Mouse (Mus musculus) cerebellum, postnatal 25 days (tissue): ENCODE results near the gene Shbg.
A peak's percentile ranks its signal among the peaks of the same experiment; 100 is the strongest.
"Not testable (repeated sequence)": the region's sequence is repeated elsewhere in the genome, so short reads cannot be mapped to it uniquely, and the experiment has no call there.

Experiments used
- DNase-seq, 2 experiments: peaks; one replicate each; pipeline ENCODE4 v3.0.0; 2021; ENCODE audit warnings: mixed read lengths in 2 of 2

Shbg gene

DNA sequence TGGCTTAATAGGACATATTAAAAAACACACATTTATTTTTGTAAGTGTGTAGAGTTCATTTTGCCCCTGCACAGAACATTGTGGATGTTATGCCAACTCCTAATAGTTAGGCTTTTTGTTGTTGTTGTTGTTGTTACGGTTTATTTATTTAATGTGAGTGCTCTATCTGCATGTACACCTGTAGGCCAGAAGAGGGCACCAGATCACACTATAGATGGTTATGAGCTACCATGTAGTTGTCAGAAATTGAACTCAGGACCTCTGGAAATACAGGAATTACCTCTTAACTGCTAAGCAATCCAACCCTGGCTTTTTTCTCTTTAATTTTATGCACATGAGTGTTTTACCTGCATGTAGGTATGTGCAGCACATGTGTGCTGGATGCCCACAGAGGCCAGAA lies 12.1 kb upstream of the Shbg start:
- DNase-seq = no peak

- DNase-seq = peak; percentile 89 to 93
These were observed 10.6 kb upstream of the Shbg start for GRCm38 (mm10) chr11:69628286-69628685.

GRCm38 (mm10) chr11:69624339-69624738 lies 6.6 kb upstream of the Shbg start:
- DNase-seq = not testable (repeated sequence)

- DNase-seq = no peak
These were observed 5.3 kb upstream of the Shbg start for GRCm38 (mm10) chr11:69623006-69623405.

- peak; percentile 66 to 70 for DNase-seq
These were observed 4.7 kb upstream of the Shbg start for GRCm38 (mm10) chr11:69622406-69622805.

DNA sequence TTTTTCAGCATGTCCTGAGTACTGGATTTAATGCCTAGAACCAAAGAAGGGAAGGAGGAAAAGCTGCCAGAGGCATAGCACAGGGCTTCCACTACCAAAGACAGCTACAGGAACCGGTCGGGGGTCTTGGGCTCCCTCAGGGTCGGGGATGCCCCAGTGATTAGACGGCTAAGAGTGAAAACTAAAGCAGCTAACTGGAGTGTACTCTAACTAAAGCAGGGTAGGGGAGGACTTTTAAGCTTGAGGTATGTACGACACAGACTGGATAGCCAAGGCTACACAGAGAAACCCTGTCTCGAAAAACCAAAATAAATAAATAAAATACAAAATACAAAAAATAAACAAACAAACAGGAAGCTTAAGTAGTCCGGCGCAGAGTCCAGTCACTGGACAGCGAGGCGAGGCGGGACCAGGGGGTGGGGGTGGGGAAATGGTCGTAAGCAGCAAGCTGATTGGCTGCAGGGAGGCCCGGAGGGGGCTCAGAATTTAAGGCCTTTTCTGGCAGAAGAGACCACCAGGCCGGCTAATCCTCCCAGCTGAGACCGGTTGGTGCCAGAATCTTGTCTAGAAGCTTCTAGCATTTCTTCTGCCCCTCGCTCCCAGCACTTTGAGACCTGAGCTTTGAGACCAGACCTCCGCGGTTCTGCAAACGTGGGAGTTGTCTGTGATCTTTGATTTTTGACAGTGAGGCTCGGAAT lies 4.0 kb upstream of the Shbg start, which contains the start of gene Sat2:
Gene Sat2, plus strand, starts transcription at position 454 of the 698 bp plus-strand sequence.
- DNase-seq = peak; percentile 77 to 78

- no peak for DNase-seq
These were observed 2.8 kb upstream of the Shbg start for GRCm38 (mm10) chr11:69620394-69621081.

DNA sequence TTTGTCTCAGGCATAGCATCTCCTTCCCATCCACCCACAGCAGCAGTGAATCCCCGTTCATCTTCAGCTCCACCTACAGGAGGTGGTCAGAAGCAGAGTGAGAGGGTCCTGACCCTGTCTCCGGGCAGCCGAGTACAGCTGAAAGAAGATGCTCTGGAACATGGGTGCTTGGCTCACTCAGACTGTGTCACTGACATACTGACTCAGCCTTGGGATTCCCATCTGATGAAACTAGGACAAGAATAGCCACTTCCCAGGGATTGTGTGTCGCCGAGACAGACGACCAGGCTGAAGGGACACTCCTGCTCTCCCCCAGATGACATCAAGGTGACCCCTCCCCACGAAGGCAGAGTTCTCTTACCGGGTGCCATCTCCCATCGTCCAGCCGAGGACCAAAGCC lies 924 bp downstream of the Shbg start:
- DNase-seq = no peak

GRCm38 (mm10) chr11:69614257-69614588 lies 3.5 kb downstream of the Shbg start:
- not testable (repeated sequence) for DNase-seq

- DNase-seq = peak; percentile 87 to 92
These were observed 4.0 kb downstream of the Shbg start for GRCm38 (mm10) chr11:69613553-69614256.

DNA sequence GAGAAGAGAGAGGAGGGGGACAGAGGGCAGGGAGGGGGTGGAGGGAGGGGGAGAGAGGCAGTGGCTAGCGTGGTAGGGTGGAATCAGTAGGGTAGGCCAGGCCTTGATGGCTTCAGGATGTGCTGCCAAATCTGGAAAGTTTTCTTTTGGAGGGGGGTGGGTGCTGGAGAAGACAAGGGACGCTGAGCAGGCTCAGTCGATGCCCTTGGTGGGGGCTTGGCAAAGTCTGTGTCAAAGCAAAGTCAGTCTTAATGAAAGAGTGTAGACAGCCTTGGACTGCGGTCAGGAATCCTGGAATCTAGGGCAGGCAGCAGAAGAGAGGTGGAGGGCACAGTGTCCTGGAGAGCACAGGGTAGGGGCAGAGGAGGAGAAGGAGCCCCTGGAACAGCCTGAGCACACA lies 6.8 kb downstream of the Shbg start:
- peak in 1 of 2 experiments; percentile 28 for DNase-seq

DNA sequence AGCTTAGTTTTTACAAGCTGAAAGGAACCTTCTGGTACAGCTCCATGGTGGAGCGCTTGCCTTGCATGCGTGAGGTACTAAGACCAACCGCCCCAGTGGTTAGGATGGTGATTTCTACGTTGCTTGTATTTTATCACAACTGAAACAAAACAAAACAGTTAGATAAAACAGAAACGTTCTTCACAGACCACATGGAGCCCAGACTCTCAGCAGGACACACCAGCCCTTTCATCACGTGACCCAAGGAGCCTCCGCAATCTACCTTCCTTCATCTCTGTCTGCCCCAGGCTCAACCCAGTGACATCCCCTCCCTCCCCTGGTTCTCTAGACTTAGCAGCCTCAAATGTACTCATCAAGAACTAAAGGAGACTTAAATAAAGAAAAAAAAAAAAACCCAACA lies 8.3 kb downstream of the Shbg start:
- no peak for DNase-seq

DNA sequence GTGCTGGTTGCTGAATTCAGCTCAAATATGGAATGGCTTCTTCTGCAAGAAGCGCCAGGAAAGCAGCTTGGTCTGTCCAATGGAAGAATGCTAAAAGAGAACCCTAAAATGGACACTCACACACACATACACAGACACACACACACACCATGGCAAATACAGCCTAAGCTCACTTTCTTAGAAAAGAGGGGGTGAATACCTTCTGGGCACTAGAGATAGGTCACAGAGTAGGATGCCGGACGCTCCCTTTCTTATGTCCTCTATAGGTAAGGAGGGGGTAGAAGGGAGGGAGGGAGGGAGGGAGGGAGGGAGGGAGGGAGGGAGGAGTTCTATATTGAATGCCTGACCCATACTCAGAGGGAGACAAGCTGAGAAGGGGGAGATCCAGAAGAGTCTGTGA lies 9.2 kb downstream of the Shbg start:
- DNase-seq = no peak

GRCm38 (mm10) chr11:69606832-69607231 lies 10.9 kb downstream of the Shbg start:
- no peak for DNase-seq

- peak in 1 of 2 experiments; percentile 47 for DNase-seq
These were observed 11.3 kb downstream of the Shbg start for GRCm38 (mm10) chr11:69606491-69606795.

DNA sequence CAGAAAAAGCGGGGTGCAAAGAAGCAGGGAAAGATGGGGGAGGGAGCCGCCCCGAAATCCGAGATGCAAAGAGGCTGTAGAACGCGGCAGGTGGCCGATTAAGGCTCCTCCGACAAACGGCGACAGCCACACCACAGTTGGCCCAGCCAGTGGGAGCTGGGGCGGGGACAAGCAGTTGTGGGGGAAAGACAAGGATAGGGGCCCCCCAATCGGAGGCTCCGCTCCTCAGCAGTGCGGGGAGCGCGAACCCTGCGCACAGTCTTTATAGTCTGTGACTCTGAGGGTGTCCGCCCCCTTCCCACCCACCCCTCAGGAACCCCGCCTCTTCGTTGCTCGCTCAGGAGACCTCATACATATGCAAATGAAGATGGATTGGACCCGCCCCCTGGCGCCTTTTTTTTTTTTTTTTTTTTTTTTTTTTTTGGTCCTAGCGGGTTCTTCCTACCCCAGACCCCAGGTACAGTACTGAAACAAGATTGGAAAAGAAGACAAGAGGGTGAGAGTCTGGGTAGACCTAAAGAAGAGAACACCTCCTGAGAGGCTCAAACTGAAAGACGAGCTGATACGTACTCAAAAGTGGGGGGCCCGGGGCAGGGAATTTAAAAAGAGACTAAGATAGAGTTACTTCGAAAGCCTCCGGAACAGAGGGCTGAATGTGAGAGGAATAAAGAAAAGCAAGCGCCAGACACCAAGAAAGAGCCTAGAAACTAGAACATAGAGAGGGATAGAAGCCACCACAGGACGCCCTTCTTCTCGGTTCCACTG lies 11.8 kb downstream of the Shbg start, which contains the start of gene Atp1b2:
Gene Atp1b2, minus strand, starts transcription at position 217 of the 765 bp plus-strand sequence.
- DNase-seq = peak; percentile 94 to 95

GRCm38 (mm10) chr11:69604795-69605664 lies 12.7 kb downstream of the Shbg start:
- DNase-seq = peak; percentile 91 to 93

DNA sequence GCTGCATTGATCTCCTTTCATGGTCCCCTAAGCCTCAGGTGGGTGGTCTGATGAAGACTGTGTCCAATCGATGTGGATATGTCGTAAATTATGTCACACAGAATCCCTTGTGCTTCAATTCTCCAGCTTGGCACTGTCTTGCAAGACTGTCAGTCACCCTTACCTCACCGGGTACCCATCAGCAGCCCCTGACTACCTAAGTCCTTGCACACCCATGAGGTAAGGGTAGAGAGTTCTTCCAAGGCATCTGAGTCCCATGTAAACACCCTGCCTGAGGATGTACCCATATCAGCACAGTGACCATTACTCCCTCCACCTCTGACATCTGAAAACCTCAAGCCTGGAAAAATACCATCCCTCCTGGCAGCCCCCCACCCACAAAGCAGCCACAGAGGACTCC lies 13.4 kb downstream of the Shbg start:
- peak in 1 of 2 experiments; percentile 55 for DNase-seq

DNA sequence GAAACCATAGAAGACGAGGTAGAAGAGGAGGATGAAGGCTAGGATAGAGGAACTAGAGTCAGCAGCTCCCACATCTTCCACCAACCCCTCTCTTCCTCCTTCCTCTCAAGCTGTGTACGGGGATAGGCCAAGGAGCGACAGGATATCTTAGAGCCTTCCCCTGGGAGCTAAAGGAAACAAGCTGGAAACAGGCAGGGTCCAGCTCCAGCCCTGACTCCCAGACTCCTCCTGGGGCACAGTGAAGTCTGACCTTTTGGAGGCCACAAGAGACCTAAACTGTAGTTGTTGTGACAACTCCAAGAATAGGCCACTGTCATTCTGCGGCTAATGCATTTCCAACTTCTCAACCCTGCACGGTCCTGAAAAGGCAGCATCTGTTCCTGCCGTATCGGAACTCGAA lies 14.2 kb downstream of the Shbg start:
- no peak for DNase-seq

DNA sequence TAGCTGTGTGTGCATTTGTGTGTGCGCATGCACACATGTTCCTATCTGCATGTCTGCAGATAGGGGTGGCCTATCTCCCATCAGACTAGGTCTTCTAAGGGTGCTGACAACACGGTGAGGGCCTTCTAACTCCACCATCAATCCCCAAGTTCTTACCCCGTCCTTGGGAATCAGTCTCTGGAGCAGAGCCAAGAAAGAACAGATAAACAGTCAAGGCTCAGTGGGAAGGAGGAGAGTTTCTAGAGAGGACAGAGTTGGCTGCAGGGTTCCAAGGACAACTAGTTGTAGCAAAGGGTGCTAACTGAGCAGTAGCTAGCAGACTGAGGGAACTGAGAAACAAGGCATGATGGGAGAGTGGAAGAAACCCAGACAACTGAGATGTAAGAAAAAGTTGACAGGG lies 15.9 kb downstream of the Shbg start:
- DNase-seq = no peak

DNA sequence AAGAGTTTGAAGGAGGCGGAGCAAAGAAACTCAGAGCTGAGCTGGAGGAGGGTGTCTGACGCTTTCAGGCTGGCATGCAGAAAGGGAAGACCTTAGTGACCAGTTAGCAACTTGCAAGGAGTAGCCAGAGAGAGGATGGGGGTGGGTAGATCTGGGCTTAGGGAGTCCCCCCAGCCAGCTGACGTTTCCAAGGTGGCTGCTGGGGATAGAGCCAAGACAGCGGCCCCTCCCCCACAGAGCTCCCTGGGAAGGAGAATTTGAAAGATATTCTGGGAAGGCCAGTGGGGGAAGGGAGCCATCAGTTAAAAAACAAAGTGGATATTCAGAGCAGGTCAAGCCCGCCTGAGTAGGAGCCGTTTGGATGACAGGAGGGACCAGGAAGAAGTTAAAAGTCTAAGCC lies 17.6 kb downstream of the Shbg start:
- DNase-seq = peak; percentile 60 to 76

- DNase-seq = no peak
These were observed 18.3 kb downstream of the Shbg start for GRCm38 (mm10) chr11:69599436-69599835.
